Mouse (Mus musculus): ENCODE measurements at regions not wholly inside any gene's neighbourhood (a gene's known extent, or its start where the extent isn't known, plus 50 kb on each side); places are given as distances from the start of the nearest gene placed in this dataset.

DNA sequence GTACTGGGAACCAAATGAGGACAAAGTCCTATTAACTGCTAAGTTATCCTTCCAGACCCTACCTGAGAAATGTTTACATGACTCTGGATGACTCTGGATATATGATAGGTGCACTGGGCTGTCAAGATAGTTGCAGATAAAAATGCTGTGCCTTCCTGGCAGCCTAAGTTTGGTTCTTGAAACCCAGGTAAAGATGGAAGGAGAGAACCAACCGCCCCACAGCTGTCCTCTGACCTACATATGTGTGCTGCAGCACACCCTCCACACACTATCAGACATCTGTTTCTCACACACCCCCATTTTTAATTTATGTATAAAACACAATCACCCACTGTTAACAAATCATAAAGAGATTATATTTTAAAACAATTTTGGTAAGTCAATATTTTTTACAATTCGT is 533.4 kb upstream of the Nrp1 start:
- TF ChIP-seq CTCF (IDR thresholded peaks at IDR 0.05; ENCODE audit: borderline replicate concordance, insufficient read depth, low read depth, low read length) = no peak
- TF ChIP-seq POLR2A (IDR thresholded peaks at IDR 0.05; ENCODE audit: borderline replicate concordance, insufficient read depth, low read length) = no peak
